Mouse (Mus musculus) lung, embryonic 15.5 days (tissue): Measurements from ENCODE around the gene Rap1gds1. TPM values are rescaled to one million over a fixed set of nuclear protein-coding genes. Genes with fewer than 3 reads are reported as not detected.

ENCODE experiments used
- ATAC-seq: fragments of 200-750 bp; cut with Nextera tagmentation; 2 replicates; pipeline ENCODE4 v1.8.0; 2017; ENCODE audit warnings: moderate number of reproducible peaks, borderline replicate concordance; ENCODE audit not compliant: low FRiP score, low TSS enrichment; ENCODE audit errors: extremely low read depth
- H3K27ac ChIP-seq: fragments of 300-500 bp; sonication (generic); 2 replicates; pipeline ENCODE4 v1.5.1; 2015; ENCODE audit warnings: moderate library complexity, mild to moderate bottlenecking, inconsistent platforms
- H3K27me3 ChIP-seq: fragments of 300-500 bp; sonication (generic); 2 replicates; pipeline ENCODE4 v1.6.1; 2015; ENCODE audit warnings: inconsistent platforms
- H3K36me3 ChIP-seq: fragments of 300-500 bp; sonication (generic); 2 replicates; pipeline ENCODE4 v1.6.1; 2015; ENCODE audit warnings: inconsistent platforms
- H3K4me1 ChIP-seq: fragments of 300-500 bp; sonication (generic); 2 replicates; pipeline ENCODE4 v1.6.1; 2015; ENCODE audit warnings: inconsistent platforms
- H3K4me2 ChIP-seq: fragments of 300-500 bp; sonication (generic); 2 replicates; pipeline ENCODE4 v1.6.1; 2015; ENCODE audit warnings: inconsistent platforms, mild to moderate bottlenecking, moderate library complexity
- H3K4me3 ChIP-seq: fragments of 300-500 bp; sonication (generic); 2 replicates; pipeline ENCODE4 v1.5.1; 2015; ENCODE audit warnings: mild to moderate bottlenecking, inconsistent platforms
- H3K9ac ChIP-seq: fragments of 300-500 bp; sonication (generic); 2 replicates; pipeline ENCODE4 v1.6.1; 2015; ENCODE audit warnings: inconsistent platforms
- H3K9me3 ChIP-seq: fragments of 300-500 bp; sonication (generic); 2 replicates; pipeline ENCODE4 v1.6.1; 2016; ENCODE audit warnings: inconsistent platforms
- WGBS: fragments of 180-500 bp; shearing (Covaris S2); methylation state at CpG from one replicate; pipeline ENCODE4 v1.1.7; 2015; 5-methylcytosine and 5-hydroxymethylcytosine counted together
- polyA plus RNA-seq: library from polyadenylated mRNA; unstranded; fragments of >200 nt; fragmentation: Nextera tagmentation; extraction: Ambion mirVana; gene quantifications from 2 replicates; pipeline ENCODE4 v1.2.1, GENCODE M21; 2015

Gene Rap1gds1
- 60.6 and 67.0 TPM in 2 replicates for polyA plus RNA-seq

DNA sequence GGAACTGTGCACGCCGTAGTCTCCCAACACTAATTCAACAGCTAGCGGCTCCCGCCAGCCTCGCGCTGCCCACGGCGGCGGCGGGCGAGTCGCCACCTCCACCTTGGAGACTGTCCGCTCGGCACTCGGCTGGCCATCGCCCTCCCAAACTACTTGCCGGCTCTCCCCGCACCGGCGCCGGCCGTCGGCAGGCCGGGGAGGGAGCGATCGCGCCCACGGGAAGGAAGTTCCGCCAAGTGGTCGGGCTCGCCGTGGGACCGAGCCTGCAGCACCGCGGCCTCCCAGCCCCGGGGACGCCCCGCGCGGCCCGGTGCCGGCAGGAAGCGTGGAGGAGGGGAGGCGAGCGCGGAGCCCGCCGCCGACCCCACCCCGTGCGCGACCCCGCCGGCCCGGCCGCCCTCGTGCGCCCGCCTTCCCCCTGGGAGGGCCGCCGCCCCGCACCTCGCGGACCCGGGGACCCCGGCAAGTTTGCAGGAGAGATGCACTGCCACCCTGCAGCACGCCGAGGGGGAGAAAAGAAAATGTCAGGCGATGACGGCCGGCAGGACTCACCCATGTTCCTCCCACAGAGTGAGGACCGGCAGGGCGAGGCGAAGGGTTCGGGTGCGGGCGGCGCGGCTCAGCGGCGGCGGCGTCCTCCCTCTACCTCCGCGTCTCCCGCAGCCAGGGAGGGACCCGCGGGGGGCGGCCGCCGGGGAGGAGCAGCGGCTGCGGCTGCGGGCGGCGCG is at the start of gene Rap1gds1:
Gene Rap1gds1 (minus strand): TSS at position 718 of the 728 bp plus-strand sequence.
- Histone ChIP-seq H3K27me3 (no peaks in the 10 kb centered on the region), H3K9ac (peak within 1 kb of the TSS; percentile 82), H3K4me3 (peak within 1 kb of the TSS; percentile 71), H3K9me3 (no peaks in the 10 kb centered on the region), H3K4me1 (peaks cover 7% of the 10 kb centered on the region; the same call in 1 of the 2 replicates), H3K27ac (peak within 1 kb of the TSS; percentile 97), H3K4me2 (peak within 1 kb of the TSS; percentile 91), H3K36me3 (no peaks in the 10 kb centered on the region)
- WGBS = under 1% methylated on average over 83 of the region's 97 CpGs
- peak; percentile 68 for ATAC-seq

DNA sequence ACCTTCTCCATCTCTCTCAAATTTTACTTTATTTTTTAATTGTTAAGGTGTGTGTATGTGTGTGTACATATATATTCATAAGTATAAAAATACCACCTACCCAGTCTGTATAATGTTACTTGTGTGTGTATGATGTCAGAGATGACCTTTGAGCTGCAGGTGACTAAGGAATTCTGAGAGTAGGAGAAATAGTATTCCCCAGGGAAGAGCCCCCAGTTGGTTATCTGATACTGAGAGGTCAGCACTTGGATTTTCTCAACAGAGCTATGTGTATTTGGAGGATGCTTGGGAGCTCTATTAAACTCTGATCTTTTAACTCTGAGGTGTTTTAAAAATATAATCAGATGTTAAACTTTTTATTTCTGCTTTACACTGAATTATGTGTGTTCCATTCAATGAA is 43.4 kb upstream of the Rap1gds1 start:
- no peaks in the 10 kb centered on the region for H3K36me3 ChIP-seq
- no peak for ATAC-seq
- no peaks in the 10 kb centered on the region for H3K4me1 ChIP-seq
- no peak overlapping the region for H3K27ac ChIP-seq
- no peaks in the 10 kb centered on the region for H3K27me3 ChIP-seq
- no peak overlapping the region for H3K4me3 ChIP-seq
- no peaks in the 10 kb centered on the region for H3K9me3 ChIP-seq
- no peak overlapping the region for H3K9ac ChIP-seq
- H3K4me2 ChIP-seq = no peak overlapping the region

DNA sequence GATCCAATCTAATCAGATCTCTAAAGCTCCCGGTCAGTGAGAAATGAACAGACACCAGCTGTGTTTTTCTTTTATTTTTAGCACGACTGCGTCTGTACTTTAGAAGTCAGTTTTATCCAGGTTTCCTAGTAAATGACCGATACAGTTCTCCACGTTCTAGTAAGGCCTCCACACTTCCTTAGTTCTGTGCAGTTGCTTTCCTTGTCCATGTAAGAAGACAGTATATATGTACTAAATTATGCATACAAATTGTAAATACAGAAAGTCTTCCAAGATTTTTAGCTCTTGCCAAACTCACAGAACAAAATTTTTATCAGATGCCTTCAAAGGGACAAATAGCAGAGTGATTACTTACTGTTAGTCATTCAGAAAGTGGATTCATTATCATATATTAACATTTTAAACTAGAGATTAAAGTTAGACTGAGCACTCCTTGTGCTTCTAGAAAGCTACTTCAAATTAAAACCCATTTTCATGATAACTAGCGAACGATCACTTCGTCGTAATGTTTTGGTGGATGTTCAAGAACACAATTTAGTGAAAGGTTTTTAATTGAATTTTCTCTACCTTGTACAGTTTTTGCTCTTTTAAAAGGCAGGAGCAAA is 41.8 kb upstream of the Rap1gds1 start:
- WGBS = 76% methylated on average over 9 of the region's 9 CpGs
- ATAC-seq = no peak
- no peak overlapping the region for H3K27ac ChIP-seq
- no peak overlapping the region for H3K9ac ChIP-seq
- H3K4me2 ChIP-seq = no peak overlapping the region
- no peaks in the 10 kb centered on the region for H3K36me3 ChIP-seq
- H3K4me3 ChIP-seq = no peak overlapping the region
- no peaks in the 10 kb centered on the region for H3K4me1 ChIP-seq
- H3K9me3 ChIP-seq = no peaks in the 10 kb centered on the region
- no peaks in the 10 kb centered on the region for H3K27me3 ChIP-seq

DNA sequence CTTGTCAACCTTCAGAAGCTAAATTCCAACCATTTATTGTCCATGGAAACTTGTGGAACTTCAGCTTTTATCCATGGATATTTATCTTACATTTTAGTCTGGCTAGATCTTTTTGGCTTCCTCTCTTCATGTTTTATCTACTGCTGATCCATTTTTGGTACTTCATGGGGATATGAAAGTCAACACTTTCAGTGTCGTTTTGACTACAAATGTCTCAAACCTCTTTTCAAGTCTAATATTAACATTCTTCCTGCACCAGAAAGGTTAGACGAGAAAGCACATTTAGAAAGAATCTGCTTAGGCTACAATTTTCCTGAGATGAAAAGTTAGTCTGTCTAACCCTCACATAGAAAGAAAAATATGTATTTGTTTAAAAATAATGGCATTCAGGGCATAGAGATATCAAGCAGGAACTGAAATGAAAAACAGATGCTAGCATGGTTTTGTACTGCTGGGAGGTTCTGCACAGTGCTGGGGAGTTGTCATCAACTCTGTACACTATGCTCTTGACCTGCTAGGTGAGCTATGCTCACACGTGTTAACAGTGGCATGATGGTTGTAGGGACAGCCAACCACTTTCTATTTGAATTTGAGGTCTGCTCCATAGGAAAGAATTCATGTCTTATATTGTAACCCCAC is 37.5 kb upstream of the Rap1gds1 start:
- Histone ChIP-seq H3K9ac (no peak overlapping the region), H3K4me2 (no peak overlapping the region), H3K4me3 (no peak overlapping the region), H3K9me3 (no peaks in the 10 kb centered on the region), H3K4me1 (no peaks in the 10 kb centered on the region), H3K27ac (no peak overlapping the region), H3K36me3 (no peaks in the 10 kb centered on the region), H3K27me3 (no peaks in the 10 kb centered on the region)
- no peak for ATAC-seq
- 61% methylated on average over 3 of the region's 3 CpGs for WGBS

DNA sequence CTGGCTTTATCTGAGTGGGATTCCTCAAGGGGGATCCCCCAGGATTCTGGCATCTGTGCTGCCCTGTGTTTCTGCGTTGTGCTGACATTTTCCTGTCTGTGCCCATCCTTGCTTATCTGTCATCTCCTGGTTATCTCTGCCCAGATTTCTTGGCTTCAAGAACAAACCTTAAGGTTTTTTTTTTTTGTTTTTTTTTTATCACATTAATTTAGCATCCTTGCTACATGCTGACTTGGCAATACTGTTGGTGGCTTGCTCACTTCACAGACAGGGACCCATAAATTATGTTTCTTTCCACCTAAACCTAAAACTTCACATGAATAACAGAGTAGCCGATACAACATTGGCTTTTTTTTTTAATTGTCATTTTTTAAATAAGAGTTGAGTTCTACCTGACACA is 36.9 kb upstream of the Rap1gds1 start:
- 62% methylated on average over 2 of the region's 2 CpGs for WGBS
- Histone ChIP-seq H3K27me3 (no peaks in the 10 kb centered on the region), H3K4me2 (no peak overlapping the region), H3K36me3 (no peaks in the 10 kb centered on the region), H3K9ac (no peak overlapping the region), H3K4me3 (no peak overlapping the region), H3K4me1 (no peaks in the 10 kb centered on the region), H3K27ac (no peak overlapping the region), H3K9me3 (no peaks in the 10 kb centered on the region)
- ATAC-seq = no peak

DNA sequence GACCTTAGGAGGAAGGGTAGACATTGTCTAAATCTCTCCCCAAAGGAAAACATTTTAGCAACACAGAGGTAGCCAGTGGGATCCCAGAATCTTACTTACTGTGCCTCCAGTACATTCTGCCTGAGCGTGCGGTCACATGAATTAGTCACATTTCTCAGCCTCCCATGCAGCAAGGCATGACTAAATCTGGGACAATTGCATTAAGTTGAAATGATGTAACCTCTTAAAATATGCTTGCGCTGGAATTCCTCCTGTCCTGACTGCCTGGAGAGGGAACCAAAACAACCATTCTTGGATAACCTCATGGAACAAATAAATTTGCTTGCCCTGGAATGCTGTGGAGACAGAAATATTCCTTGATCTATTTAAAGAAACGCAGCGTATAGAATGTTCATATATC is 33.2 kb upstream of the Rap1gds1 start:
- no peaks in the 10 kb centered on the region for H3K27me3 ChIP-seq
- H3K36me3 ChIP-seq = no peaks in the 10 kb centered on the region
- no peak overlapping the region for H3K4me2 ChIP-seq
- H3K27ac ChIP-seq = no peak overlapping the region
- no peak overlapping the region for H3K9ac ChIP-seq
- 66% methylated on average over 5 of the region's 5 CpGs for WGBS
- ATAC-seq = peak; percentile 31; the same call in 1 of the 2 replicates
- no peak overlapping the region for H3K4me3 ChIP-seq
- no peaks in the 10 kb centered on the region for H3K4me1 ChIP-seq
- H3K9me3 ChIP-seq = no peaks in the 10 kb centered on the region

DNA sequence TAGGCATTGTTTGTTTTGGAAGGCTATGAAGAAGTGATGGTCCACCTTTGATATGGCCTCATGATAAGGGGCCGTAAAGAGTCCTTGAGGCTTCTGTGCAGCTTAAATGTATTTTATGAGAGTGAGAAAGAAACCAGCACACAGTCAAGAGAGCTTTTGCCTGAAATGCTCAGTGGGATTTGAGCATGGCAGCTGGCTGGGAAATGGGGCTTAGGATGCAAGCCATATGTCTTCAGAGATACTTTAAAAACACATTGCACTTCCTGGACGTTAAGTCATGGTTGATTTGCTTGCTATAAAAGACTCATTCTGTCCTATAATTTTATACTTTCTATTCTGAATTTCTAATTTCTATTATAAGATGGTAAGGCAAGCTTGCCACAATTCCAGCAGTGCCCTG is 28.9 kb upstream of the Rap1gds1 start:
- Histone ChIP-seq H3K4me3 (no peak overlapping the region), H3K27ac (no peak overlapping the region), H3K9me3 (no peaks in the 10 kb centered on the region), H3K27me3 (no peaks in the 10 kb centered on the region), H3K36me3 (no peaks in the 10 kb centered on the region), H3K4me1 (no peaks in the 10 kb centered on the region), H3K9ac (no peak overlapping the region), H3K4me2 (no peak overlapping the region)
- WGBS = 57% methylated on average over 2 of the region's 2 CpGs
- no peak for ATAC-seq

DNA sequence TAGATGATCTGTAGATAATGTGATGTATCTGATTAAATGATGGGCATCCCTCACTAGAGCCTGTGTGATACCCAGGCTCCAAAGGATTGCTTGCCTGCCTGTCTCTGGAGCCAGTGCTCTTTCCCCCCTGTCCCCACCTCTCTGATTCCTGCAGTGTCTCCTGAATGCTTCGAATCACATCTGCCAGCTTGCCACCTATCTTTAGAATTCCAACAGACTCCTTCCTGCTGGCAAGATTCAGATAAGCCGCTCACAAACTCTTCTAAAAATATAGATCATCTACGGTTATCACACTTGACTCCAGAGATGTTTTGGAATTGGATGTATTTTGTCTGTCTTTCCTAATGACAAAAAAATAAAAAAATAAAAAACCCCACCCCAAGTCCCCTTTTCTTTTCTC is 28.3 kb upstream of the Rap1gds1 start:
- Histone ChIP-seq H3K4me2 (no peak overlapping the region), H3K27ac (no peak overlapping the region), H3K4me1 (no peaks in the 10 kb centered on the region), H3K9me3 (no peaks in the 10 kb centered on the region), H3K27me3 (no peaks in the 10 kb centered on the region), H3K9ac (no peak overlapping the region), H3K36me3 (no peaks in the 10 kb centered on the region), H3K4me3 (no peak overlapping the region)
- WGBS = 52% methylated on average over 3 of the region's 3 CpGs
- ATAC-seq = no peak

DNA sequence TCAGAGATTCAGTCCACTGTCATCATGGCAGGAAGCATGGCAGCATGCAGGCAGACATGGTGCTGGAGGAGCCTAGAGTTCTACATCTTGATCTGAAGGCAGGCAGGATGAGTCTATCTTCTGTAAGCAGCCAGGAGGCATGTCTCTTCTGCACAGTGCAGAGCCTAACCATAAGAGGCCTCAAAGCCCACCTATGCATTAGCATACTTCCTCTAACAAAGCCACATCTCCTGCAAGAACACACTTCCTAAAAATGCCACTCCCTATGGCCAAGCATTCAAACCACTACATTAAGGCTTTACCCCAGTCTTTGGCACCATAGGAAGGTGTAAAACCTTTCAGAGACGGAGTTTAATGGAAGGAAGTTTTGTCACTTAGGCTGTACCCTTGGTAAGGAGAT is 26.9 kb upstream of the Rap1gds1 start:
- ATAC-seq = no peak
- no peak overlapping the region for H3K9ac ChIP-seq
- H3K27ac ChIP-seq = no peak overlapping the region
- H3K27me3 ChIP-seq = no peaks in the 10 kb centered on the region
- no peaks in the 10 kb centered on the region for H3K36me3 ChIP-seq
- no peaks in the 10 kb centered on the region for H3K9me3 ChIP-seq
- no peaks in the 10 kb centered on the region for H3K4me1 ChIP-seq
- no peak overlapping the region for H3K4me3 ChIP-seq
- no peak overlapping the region for H3K4me2 ChIP-seq
- WGBS = 76% methylated on average over 1 of the region's 1 CpGs

DNA sequence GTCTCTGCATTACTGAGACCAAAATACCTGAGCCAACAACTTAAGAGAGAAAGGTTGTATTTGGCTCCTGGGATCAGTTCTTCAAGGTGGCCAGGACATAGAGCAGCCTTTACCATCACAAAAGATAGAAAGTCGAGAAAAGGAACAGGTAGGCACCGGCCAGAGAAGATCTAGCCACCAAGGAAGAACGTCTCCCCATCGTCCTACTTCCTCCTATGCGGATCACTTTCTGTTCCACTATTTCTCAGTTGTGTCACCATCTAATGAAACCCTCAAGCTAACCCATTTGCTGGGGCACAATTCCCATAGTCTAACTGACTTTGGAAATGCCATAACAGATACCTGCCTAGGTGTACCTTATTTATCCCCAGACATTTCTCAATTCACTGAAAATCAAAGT is 24.3 kb upstream of the Rap1gds1 start:
- no peak for ATAC-seq
- no peak overlapping the region for H3K4me3 ChIP-seq
- WGBS = 90% methylated on average over 5 of the region's 5 CpGs
- no peak overlapping the region for H3K9ac ChIP-seq
- no peak overlapping the region for H3K27ac ChIP-seq
- H3K4me1 ChIP-seq = no peaks in the 10 kb centered on the region
- no peaks in the 10 kb centered on the region for H3K36me3 ChIP-seq
- no peak overlapping the region for H3K4me2 ChIP-seq
- H3K9me3 ChIP-seq = no peaks in the 10 kb centered on the region
- H3K27me3 ChIP-seq = no peaks in the 10 kb centered on the region

DNA sequence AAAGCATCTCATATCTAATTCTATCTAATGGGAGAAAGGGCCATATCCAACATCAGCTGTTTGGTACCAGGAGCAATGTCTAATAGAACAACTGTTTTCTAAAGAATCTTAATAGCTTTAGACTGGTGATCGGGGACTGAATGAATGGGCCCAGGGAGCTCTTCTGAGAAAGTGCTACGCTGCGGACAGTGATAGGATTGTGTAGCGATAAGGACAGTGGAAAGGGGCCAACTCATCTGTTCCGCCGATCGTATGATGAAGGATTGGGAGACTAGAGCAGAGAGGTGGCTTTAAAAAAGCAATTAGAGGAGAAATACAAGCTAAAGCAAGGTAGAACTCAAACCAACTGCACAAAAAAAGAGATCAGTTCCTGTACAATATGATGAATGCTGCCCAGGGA is 20.9 kb upstream of the Rap1gds1 start:
- WGBS = 86% methylated on average over 7 of the region's 7 CpGs
- no peaks in the 10 kb centered on the region for H3K27me3 ChIP-seq
- no peaks in the 10 kb centered on the region for H3K9me3 ChIP-seq
- ATAC-seq = no peak
- no peak overlapping the region for H3K9ac ChIP-seq
- H3K27ac ChIP-seq = no peak overlapping the region
- no peak overlapping the region for H3K4me2 ChIP-seq
- no peaks in the 10 kb centered on the region for H3K4me1 ChIP-seq
- no peaks in the 10 kb centered on the region for H3K36me3 ChIP-seq
- no peak overlapping the region for H3K4me3 ChIP-seq

DNA sequence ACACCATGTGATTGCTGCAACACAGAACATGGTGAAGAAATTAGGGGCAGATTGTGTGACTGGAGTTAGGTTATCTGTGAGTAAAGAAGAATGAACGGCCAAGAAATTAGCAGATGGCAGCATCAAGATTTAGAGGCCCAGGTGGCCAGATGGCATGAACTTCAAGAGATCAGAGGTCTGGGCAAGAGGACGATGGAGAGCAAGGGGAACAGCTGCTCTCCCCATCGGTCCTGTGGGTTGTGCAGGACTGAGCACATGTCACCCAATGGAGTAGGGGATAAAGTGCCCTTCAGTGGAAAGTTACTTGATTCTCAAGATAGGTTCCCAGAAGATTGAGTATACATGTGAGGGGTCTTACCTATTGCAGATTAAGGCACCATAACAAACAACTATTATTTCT is 13.5 kb upstream of the Rap1gds1 start:
- no peaks in the 10 kb centered on the region for H3K4me1 ChIP-seq
- 87% methylated on average over 3 of the region's 3 CpGs for WGBS
- no peaks in the 10 kb centered on the region for H3K36me3 ChIP-seq
- H3K27ac ChIP-seq = no peak overlapping the region
- no peak overlapping the region for H3K4me2 ChIP-seq
- H3K27me3 ChIP-seq = no peaks in the 10 kb centered on the region
- no peak for ATAC-seq
- H3K9ac ChIP-seq = no peak overlapping the region
- no peak overlapping the region for H3K4me3 ChIP-seq
- H3K9me3 ChIP-seq = no peaks in the 10 kb centered on the region
